Comparison of ENCODE assay signal across 8 mouse cellular contexts in genomic region chr12:81781105-81781909, GRCm38 (mm10). TPM values are rescaled to one million over a fixed set of nuclear protein-coding genes. Genes with fewer than 3 reads are reported as not detected.
DNase-seq lines count a peak whose midpoint lies in the region; ATAC-seq lines count a peak whose summit lies in the region.

TSS of gene Map3k9 (minus strand) at chr12:81781175.

- H3K4me3 ChIP-seq in hindbrain, embryonic 15.5 days, result peak within 1 kb of the TSS; percentile 64

- DNase-seq in R1 (ENCODE audit: low read depth, low spot score), result peak; percentile 92
- peak; percentile 96 to 97 for DNase-seq in cerebellum, postnatal 36 days
- peak; percentile 94 to 95 for DNase-seq in frontal cortex, postnatal 36 days (ENCODE audit: low spot score in 2 of 2)
- peak; percentile 94 for DNase-seq in layer of hippocampus, postnatal 36 days
- peak; percentile 94 for DNase-seq in lung, postnatal 25 days (ENCODE audit: low spot score)
- DNase-seq in retina, adult 2 months (ENCODE audit: low read depth, low spot score), result peak; percentile 87
- peak; percentile 93 for DNase-seq in thymus, postnatal 25 days

- no peaks in the 10 kb centered on the region for H3K9me3 ChIP-seq in hindbrain, embryonic 15.5 days

- no peaks in the 10 kb centered on the region for H3K27me3 ChIP-seq in hindbrain, embryonic 15.5 days

- H3K36me3 ChIP-seq in hindbrain, embryonic 15.5 days, result no peaks in the 10 kb centered on the region

- WGBS in hindbrain, embryonic 15.5 days, result under 1% methylated on average over 33 of the region's 56 CpGs

- peaks cover 28% of the 10 kb centered on the region for H3K4me1 ChIP-seq in hindbrain, embryonic 15.5 days (replicated peaks)

- peak within 1 kb of the TSS; percentile 59 for H3K4me2 ChIP-seq in hindbrain, embryonic 15.5 days

- peak; percentile 97 for ATAC-seq in hindbrain, embryonic 15.5 days (ENCODE audit: low FRiP score, low read depth)

- H3K9ac ChIP-seq in hindbrain, embryonic 15.5 days, result peak within 1 kb of the TSS; percentile 81

- H3K27ac ChIP-seq in hindbrain, embryonic 15.5 days (replicated peaks), result peak within 1 kb of the TSS; percentile 85

RNA-seq across cellular contexts. Expression of gene Map3k9, which starts in this region (rescaled TPM):
- 11.4 and 12.1 TPM in 2 replicates for polyA plus RNA-seq in hindbrain, embryonic 15.5 days (2015; fragmentation: Nextera tagmentation; extraction: Ambion mirVana)
- total RNA-seq in layer of hippocampus, postnatal 36 days (2021), result 10 to 100 TPM; 29.6 to 33.0 TPM

Comparison
In these comparisons a context has a peak if more than half of its experiments do, and no peak if none do; other contexts are left out.
1. Peak in every context shown above with its lines: DNase-seq, ATAC-seq, H3K4me3 ChIP-seq and H3K27ac ChIP-seq.